24 mouse cellular contexts compared by ENCODE assay signal in genomic region chr7:142159366-142159765, GRCm38 (mm10). TPM values are rescaled to one million over a fixed set of nuclear protein-coding genes. Genes with fewer than 3 reads are reported as not detected.
"Had no signal": no experiment of that assay in that cellular context is flagged by ENCODE, and none has a peak within 500 bp of the region (broad histone marks: within the 10 kb centered on the region; RNA-seq: fewer than 3 reads in every experiment).

No protein-coding gene starts in this region.

- H3K9ac ChIP-seq: liver, postnatal 0 days; lung, embryonic 15.5 days; midbrain, embryonic 13.5 days; midbrain, embryonic 15.5 days; neural tube, embryonic 12.5 days; stomach, embryonic 15.5 days had no signal

- H3K27me3 ChIP-seq: lung, embryonic 15.5 days; midbrain, embryonic 13.5 days; midbrain, embryonic 15.5 days; neural tube, embryonic 12.5 days; stomach, embryonic 15.5 days had no signal

- H3K9me3 ChIP-seq: lung, embryonic 15.5 days; midbrain, embryonic 13.5 days; midbrain, embryonic 15.5 days; neural tube, embryonic 12.5 days; stomach, embryonic 15.5 days had no signal

- ATAC-seq: liver, postnatal 0 days; midbrain, embryonic 13.5 days; midbrain, embryonic 15.5 days had no signal

- H3K4me3 ChIP-seq: lung, embryonic 15.5 days; megakaryocyte, embryonic 14.5 days; midbrain, embryonic 13.5 days; midbrain, embryonic 15.5 days; neural tube, embryonic 12.5 days; stomach, embryonic 15.5 days had no signal

- H3K4me1 ChIP-seq: lung, embryonic 15.5 days; megakaryocyte, embryonic 14.5 days; midbrain, embryonic 13.5 days; midbrain, embryonic 15.5 days; neural tube, embryonic 12.5 days; stomach, embryonic 15.5 days had no signal

- H3K27ac ChIP-seq: lung, embryonic 15.5 days; macrophage; midbrain, embryonic 13.5 days; midbrain, embryonic 15.5 days; neural tube, embryonic 12.5 days; stomach, embryonic 15.5 days; stomach, postnatal 0 days had no signal

- H3K4me2 ChIP-seq: lung, embryonic 15.5 days; midbrain, embryonic 13.5 days; midbrain, embryonic 15.5 days; neural tube, embryonic 12.5 days; stomach, embryonic 15.5 days had no signal

- DNase-seq: liver, postnatal 0 days; lung, adult 2 months; lung, postnatal 10 days; lung, postnatal 36 days; right cerebral cortex, postnatal 14 days; thymus, adult 2 months; thymus, postnatal 25 days; thymus, postnatal 4 days had no signal

- H3K36me3 ChIP-seq: lung, embryonic 15.5 days; midbrain, embryonic 13.5 days; midbrain, embryonic 15.5 days; neural tube, embryonic 12.5 days; stomach, embryonic 15.5 days had no signal

RNA-seq across cellular contexts. Expression of gene Gm29735, which starts 2.5 kb away (rescaled TPM):
- total RNA-seq: megakaryocyte progenitor cell, adult 5-6 weeks; midbrain, postnatal 0 days; monocyte, adult 5-6 weeks; neutrophil, adult 5-6 weeks had no signal
- polyA plus RNA-seq: liver, postnatal 0 days; lung, adult 2 months; lung, embryonic 15.5 days; macrophage; midbrain, embryonic 13.5 days; midbrain, embryonic 15.5 days; midbrain, postnatal 0 days; neural tube, embryonic 12.5 days; neural tube, embryonic 14.5 days; spleen, adult 2 months; stomach, embryonic 15.5 days; stomach, postnatal 0 days; testis, adult 2 months; thymus, adult 2 months; urinary bladder, adult 2 months had no signal

RNA-seq across cellular contexts. Expression of gene Gm4553, which starts 6.2 kb away (rescaled TPM):
- total RNA-seq: megakaryocyte progenitor cell, adult 5-6 weeks; midbrain, postnatal 0 days; monocyte, adult 5-6 weeks; neutrophil, adult 5-6 weeks had no signal
- polyA plus RNA-seq: liver, postnatal 0 days; lung, adult 2 months; lung, embryonic 15.5 days; macrophage; midbrain, embryonic 13.5 days; midbrain, embryonic 15.5 days; midbrain, postnatal 0 days; neural tube, embryonic 12.5 days; neural tube, embryonic 14.5 days; spleen, adult 2 months; stomach, embryonic 15.5 days; stomach, postnatal 0 days; testis, adult 2 months; thymus, adult 2 months; urinary bladder, adult 2 months had no signal

RNA-seq across cellular contexts. Expression of gene Gm45337, which starts 15.0 kb away (rescaled TPM):
- total RNA-seq: megakaryocyte progenitor cell, adult 5-6 weeks; midbrain, postnatal 0 days; monocyte, adult 5-6 weeks; neutrophil, adult 5-6 weeks had no signal
- polyA plus RNA-seq: liver, postnatal 0 days; lung, adult 2 months; lung, embryonic 15.5 days; macrophage; midbrain, embryonic 13.5 days; midbrain, embryonic 15.5 days; midbrain, postnatal 0 days; neural tube, embryonic 12.5 days; neural tube, embryonic 14.5 days; spleen, adult 2 months; stomach, embryonic 15.5 days; stomach, postnatal 0 days; testis, adult 2 months; thymus, adult 2 months; urinary bladder, adult 2 months had no signal

RNA-seq across cellular contexts. Expression of gene Krtap5-2, which starts 16.4 kb away (rescaled TPM):
- total RNA-seq: megakaryocyte progenitor cell, adult 5-6 weeks; midbrain, postnatal 0 days; monocyte, adult 5-6 weeks; neutrophil, adult 5-6 weeks had no signal
- polyA plus RNA-seq: liver, postnatal 0 days; lung, adult 2 months; lung, embryonic 15.5 days; macrophage; midbrain, embryonic 13.5 days; midbrain, embryonic 15.5 days; midbrain, postnatal 0 days; neural tube, embryonic 12.5 days; neural tube, embryonic 14.5 days; spleen, adult 2 months; stomach, embryonic 15.5 days; stomach, postnatal 0 days; testis, adult 2 months; thymus, adult 2 months; urinary bladder, adult 2 months had no signal

RNA-seq across cellular contexts. Expression of gene Gm39115, which starts 23.5 kb away (rescaled TPM):
- total RNA-seq: megakaryocyte progenitor cell, adult 5-6 weeks; midbrain, postnatal 0 days; monocyte, adult 5-6 weeks; neutrophil, adult 5-6 weeks had no signal
- polyA plus RNA-seq: liver, postnatal 0 days; lung, adult 2 months; lung, embryonic 15.5 days; macrophage; midbrain, embryonic 13.5 days; midbrain, embryonic 15.5 days; midbrain, postnatal 0 days; neural tube, embryonic 12.5 days; neural tube, embryonic 14.5 days; spleen, adult 2 months; stomach, embryonic 15.5 days; stomach, postnatal 0 days; testis, adult 2 months; thymus, adult 2 months; urinary bladder, adult 2 months had no signal
